Mouse (Mus musculus): Measurements from ENCODE around the gene D130043K22Rik. TPM values are rescaled to one million over a fixed set of nuclear protein-coding genes. Genes with fewer than 3 reads are reported as not detected.

Gene D130043K22Rik
- polyA plus RNA-seq, 2 experiments, result 0.06 to 0.11 TPM

- 20% methylated on average over 5 of the region's 5 CpGs for WGBS (ENCODE audit: insufficient replicate concordance)
- H3K27me3 ChIP-seq (ENCODE audit: control insufficient read depth, insufficient read depth, low read length), result no peaks in the 10 kb centered on the region
- ATAC-seq (ENCODE audit: insufficient read depth), result no peak
- no peak overlapping the region for H3K27ac ChIP-seq
- H3K4me3 ChIP-seq (ENCODE audit: insufficient read depth in 1 of 2, low read depth in 2 of 2, low read length in 2 of 2), result no peak overlapping the region
- peak; percentile 22 to 31 (median 24) for DNase-seq (ENCODE audit: low read depth in 3 of 3, low spot score in 3 of 3)
- peak; percentile 66 for TF ChIP-seq CTCF (IDR thresholded peaks at IDR 0.05; ENCODE audit: low read depth)
- no peak for TF ChIP-seq EP300 (IDR thresholded peaks at IDR 0.05; ENCODE audit: low read depth)
- H3K9me3 ChIP-seq (ENCODE audit: control insufficient read depth, low read length), result no peaks in the 10 kb centered on the region
- H3K4me2 ChIP-seq (ENCODE audit: low read depth), result no peak overlapping the region
- H3K9ac ChIP-seq (replicated peaks), result no peak overlapping the region
- no peaks in the 10 kb centered on the region for H3K4me1 ChIP-seq (replicated peaks; ENCODE audit: control insufficient read depth in 2 of 2, insufficient read depth in 2 of 2, low read length in 1 of 2)
- no peaks in the 10 kb centered on the region for H3K36me3 ChIP-seq (replicated peaks; ENCODE audit: control insufficient read depth, insufficient read depth, low read depth)
These were observed 75.5 kb downstream of the D130043K22Rik start for GRCm38 (mm10) chr13:24920333-24920977.

- 61% methylated on average over 6 of the region's 6 CpGs for WGBS (ENCODE audit: insufficient replicate concordance)
- no peak for ATAC-seq (ENCODE audit: insufficient read depth)
- DNase-seq (ENCODE audit: low read depth in 3 of 3, low spot score in 3 of 3), result no peak
These were observed 76.3 kb downstream of the D130043K22Rik start for GRCm38 (mm10) chr13:24921281-24921680.

GRCm38 (mm10) chr13:24923991-24924390 lies 79.1 kb downstream of the D130043K22Rik start:
- no peaks in the 10 kb centered on the region for H3K27me3 ChIP-seq (ENCODE audit: control insufficient read depth, insufficient read depth, low read length)
- no peaks in the 10 kb centered on the region for H3K9me3 ChIP-seq (ENCODE audit: control insufficient read depth, low read length)
- no peaks in the 10 kb centered on the region for H3K4me1 ChIP-seq (replicated peaks; ENCODE audit: control insufficient read depth in 2 of 2, insufficient read depth in 2 of 2, low read length in 1 of 2)
- H3K4me3 ChIP-seq (ENCODE audit: insufficient read depth in 1 of 2, low read depth in 2 of 2, low read length in 2 of 2), result no peak overlapping the region
- WGBS (ENCODE audit: insufficient replicate concordance), result 66% methylated on average over 5 of the region's 5 CpGs
- ATAC-seq (ENCODE audit: insufficient read depth), result no peak
- H3K9ac ChIP-seq (replicated peaks), result no peak overlapping the region
- no peak for TF ChIP-seq EP300 (IDR thresholded peaks at IDR 0.05; ENCODE audit: low read depth)
- H3K4me2 ChIP-seq (ENCODE audit: low read depth), result no peak overlapping the region
- H3K27ac ChIP-seq, result no peak overlapping the region
- DNase-seq (ENCODE audit: low read depth in 3 of 3, low spot score in 3 of 3), result no peak
- H3K36me3 ChIP-seq (replicated peaks; ENCODE audit: control insufficient read depth, insufficient read depth, low read depth), result no peaks in the 10 kb centered on the region

More at GRCm38 (mm10) chr13:24921281-24921680, 76.3 kb downstream of the D130043K22Rik start:
- Histone ChIP-seq H3K4me3 (ENCODE audit: insufficient read depth in 1 of 2, low read depth in 2 of 2, low read length in 2 of 2) (no peak overlapping the region), H3K4me1 (replicated peaks; ENCODE audit: control insufficient read depth in 2 of 2, insufficient read depth in 2 of 2, low read length in 1 of 2) (no peaks in the 10 kb centered on the region), H3K4me2 (ENCODE audit: low read depth) (no peak overlapping the region), H3K9me3 (ENCODE audit: control insufficient read depth, low read length) (no peaks in the 10 kb centered on the region), H3K27ac (no peak overlapping the region), H3K9ac (replicated peaks) (no peak overlapping the region), H3K36me3 (replicated peaks; ENCODE audit: control insufficient read depth, insufficient read depth, low read depth) (no peaks in the 10 kb centered on the region), H3K27me3 (ENCODE audit: control insufficient read depth, insufficient read depth, low read length) (no peaks in the 10 kb centered on the region)
- TF ChIP-seq CTCF (IDR thresholded peaks at IDR 0.05; ENCODE audit: low read depth) (no peak), EP300 (IDR thresholded peaks at IDR 0.05; ENCODE audit: low read depth) (no peak)

GRCm38 (mm10) chr13:24930591-24930990 lies 85.7 kb downstream of the D130043K22Rik start:
- ATAC-seq (ENCODE audit: insufficient read depth) (no peak), DNase-seq (ENCODE audit: low read depth in 3 of 3, low spot score in 3 of 3) (no peak)
- no peak overlapping the region for H3K27ac ChIP-seq

GRCm38 (mm10) chr13:24933199-24933598 lies 88.3 kb downstream of the D130043K22Rik start:
- WGBS (ENCODE audit: insufficient replicate concordance), result 23% methylated on average over 7 of the region's 7 CpGs
- no peak overlapping the region for H3K9ac ChIP-seq (replicated peaks)
- H3K4me2 ChIP-seq (ENCODE audit: low read depth), result no peak overlapping the region
- no peaks in the 10 kb centered on the region for H3K9me3 ChIP-seq (ENCODE audit: control insufficient read depth, low read length)
- no peak overlapping the region for H3K27ac ChIP-seq
- no peak overlapping the region for H3K4me3 ChIP-seq (ENCODE audit: insufficient read depth in 1 of 2, low read depth in 2 of 2, low read length in 2 of 2)
- no peaks in the 10 kb centered on the region for H3K36me3 ChIP-seq (replicated peaks; ENCODE audit: control insufficient read depth, insufficient read depth, low read depth)
- ATAC-seq (ENCODE audit: insufficient read depth) (peak; percentile 61; the same call in 1 of the 2 replicates), DNase-seq (ENCODE audit: low read depth in 3 of 3, low spot score in 3 of 3) (no peak)
- peaks cover 24% of the 10 kb centered on the region for H3K27me3 ChIP-seq (ENCODE audit: control insufficient read depth, insufficient read depth, low read length)
- H3K4me1 ChIP-seq (replicated peaks; ENCODE audit: control insufficient read depth in 2 of 2, insufficient read depth in 2 of 2, low read length in 1 of 2), result peaks cover 0 to 3% of the 10 kb centered on the region in 2 experiments; a peak in 1 of 4 replicates
- peak; percentile 10; the same call in 1 of the 2 replicates for TF ChIP-seq EP300 (IDR thresholded peaks at IDR 0.05; ENCODE audit: low read depth)
- TF ChIP-seq CTCF (IDR thresholded peaks at IDR 0.05; ENCODE audit: low read depth), result no peak

More at GRCm38 (mm10) chr13:24930591-24930990, 85.7 kb downstream of the D130043K22Rik start:
- Histone ChIP-seq H3K4me3 (ENCODE audit: insufficient read depth in 1 of 2, low read depth in 2 of 2, low read length in 2 of 2) (no peak overlapping the region), H3K9me3 (ENCODE audit: control insufficient read depth, low read length) (no peaks in the 10 kb centered on the region), H3K36me3 (replicated peaks; ENCODE audit: control insufficient read depth, insufficient read depth, low read depth) (no peaks in the 10 kb centered on the region), H3K4me1 (replicated peaks; ENCODE audit: control insufficient read depth in 2 of 2, insufficient read depth in 2 of 2, low read length in 1 of 2) (peaks cover 0 to 3% of the 10 kb centered on the region in 2 experiments; a peak in 1 of 4 replicates), H3K4me2 (ENCODE audit: low read depth) (no peak overlapping the region), H3K9ac (replicated peaks) (no peak overlapping the region), H3K27me3 (ENCODE audit: control insufficient read depth, insufficient read depth, low read length) (no peaks in the 10 kb centered on the region)
- TF ChIP-seq CTCF (IDR thresholded peaks at IDR 0.05; ENCODE audit: low read depth) (no peak), EP300 (IDR thresholded peaks at IDR 0.05; ENCODE audit: low read depth) (no peak)

Measured in liver, embryonic 14.5 days (tissue).